Mouse (Mus musculus) WW6 (cell line): Measurements from ENCODE around the gene Bend5.
A peak's percentile ranks its signal among the peaks of the same experiment; 100 is the strongest.

Source experiments
- DNase-seq: peaks from one replicate; pipeline ENCODE4 v3.0.0-alpha.2; 2013; ENCODE audit warnings: low read depth, low spot score

Bend5 gene

DNA sequence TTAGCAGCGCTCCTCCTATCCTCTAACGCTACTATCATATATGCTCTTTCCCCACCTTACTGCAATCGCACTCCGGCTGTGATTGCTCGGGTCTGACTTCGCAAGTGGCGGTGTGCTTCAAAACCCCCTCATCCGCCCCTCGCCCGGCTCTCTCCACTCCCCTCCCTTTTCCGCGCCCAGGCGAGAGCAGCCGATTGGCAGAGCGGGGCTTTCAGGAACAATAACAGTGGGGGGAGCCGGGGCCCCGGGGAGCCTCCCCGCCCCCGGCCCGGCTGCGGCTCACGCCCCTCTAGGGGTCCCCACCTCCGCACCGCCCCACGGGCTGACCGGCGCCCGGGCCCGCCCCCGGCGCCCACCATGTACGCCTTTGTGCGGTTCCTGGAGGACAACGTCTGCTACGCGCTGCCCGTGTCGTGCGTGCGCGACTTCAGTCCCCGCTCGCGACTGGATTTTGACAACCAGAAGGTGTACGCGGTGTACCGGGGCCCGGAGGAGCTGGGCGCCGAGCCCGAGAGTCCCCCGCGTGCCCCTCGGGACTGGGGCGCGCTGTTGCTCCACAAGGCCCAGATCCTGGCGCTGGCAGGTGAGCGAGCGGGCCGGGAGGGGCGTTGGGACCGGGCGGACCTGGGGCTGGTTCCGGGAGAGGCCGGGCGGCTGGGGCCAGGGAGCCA lies at the start of gene Bend5:
Gene Bend5, plus strand, starts transcription at position 189 of the 671 bp plus-strand sequence.
- DNase-seq = peak; percentile 31

DNA sequence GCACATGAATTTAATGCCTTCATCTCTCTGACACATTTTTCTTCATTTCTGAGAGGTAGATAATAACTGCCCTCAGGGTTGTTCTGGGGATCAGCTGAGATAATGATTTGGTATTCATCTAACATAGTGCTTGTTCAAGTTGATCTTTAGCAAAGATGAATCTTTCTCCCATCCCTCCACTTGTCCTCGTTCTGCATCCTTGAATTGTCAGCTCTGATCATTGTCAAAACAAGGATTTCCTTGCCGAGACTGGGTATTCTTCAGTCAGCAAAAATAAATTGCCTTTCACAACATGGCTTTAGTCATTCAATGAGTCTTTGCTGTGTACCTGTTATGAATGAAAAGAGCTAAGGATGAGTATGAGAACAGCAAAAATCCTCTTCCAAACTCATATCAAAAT lies 47.0 kb upstream of the Bend5 start:
- no peak for DNase-seq

DNA sequence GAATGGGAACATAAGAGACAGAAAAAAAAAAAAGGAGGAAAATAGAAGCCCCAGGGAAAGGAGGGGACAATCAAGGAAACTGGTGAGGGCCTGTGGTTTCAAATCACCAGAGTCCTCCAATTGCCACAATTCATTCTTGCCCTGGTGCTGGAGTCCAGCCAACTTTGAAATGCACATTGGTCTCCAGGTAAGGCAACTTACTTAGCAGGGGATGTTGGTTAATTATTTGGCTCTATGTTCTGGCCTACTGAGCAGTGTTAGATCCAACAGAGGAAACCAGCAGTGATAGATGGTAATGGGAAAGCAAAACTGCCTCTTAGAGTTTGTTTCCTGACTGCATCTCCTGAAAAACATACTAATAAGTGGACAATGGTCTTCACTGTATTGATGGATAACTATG lies 37.6 kb upstream of the Bend5 start:
- DNase-seq = no peak

DNA sequence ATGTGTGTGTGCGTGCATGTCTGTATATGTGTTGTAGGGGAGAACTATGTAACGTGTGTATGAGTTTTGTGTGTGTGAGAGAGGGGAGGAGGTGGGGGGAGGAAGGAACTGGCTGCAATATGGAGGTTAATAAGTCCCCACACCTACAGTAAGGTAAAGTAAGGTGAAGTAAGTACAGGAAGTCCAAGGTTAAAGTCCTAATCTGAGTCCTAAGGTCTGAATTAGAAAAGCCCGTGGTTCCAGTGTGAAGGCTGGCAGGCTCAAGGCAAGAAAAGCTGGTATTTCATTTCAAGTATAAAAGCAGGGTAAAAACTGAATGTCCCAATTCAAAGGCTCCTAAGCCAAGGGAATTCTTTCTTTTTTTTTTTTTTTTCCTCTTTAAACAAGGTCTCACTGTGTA lies 36.7 kb upstream of the Bend5 start:
- no peak for DNase-seq

DNA sequence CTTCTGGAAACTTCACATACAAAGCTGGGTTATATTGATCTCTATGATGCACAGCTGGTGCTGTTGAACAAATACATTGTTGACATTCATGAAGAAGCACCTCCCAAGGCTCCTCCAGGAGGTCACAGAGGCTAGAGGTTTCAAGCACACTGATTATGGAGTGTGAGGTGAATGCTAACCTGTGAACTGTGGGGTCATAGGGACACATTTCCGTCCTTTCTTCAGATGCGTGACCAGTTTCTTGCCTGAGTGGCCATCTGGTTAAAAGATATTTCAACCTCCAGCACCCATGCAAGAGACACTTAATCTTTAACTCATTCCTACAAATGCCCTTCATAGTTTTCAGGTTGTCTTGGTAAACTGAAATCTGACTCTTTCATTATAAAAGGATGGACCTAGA lies 31.7 kb upstream of the Bend5 start:
- no peak for DNase-seq

DNA sequence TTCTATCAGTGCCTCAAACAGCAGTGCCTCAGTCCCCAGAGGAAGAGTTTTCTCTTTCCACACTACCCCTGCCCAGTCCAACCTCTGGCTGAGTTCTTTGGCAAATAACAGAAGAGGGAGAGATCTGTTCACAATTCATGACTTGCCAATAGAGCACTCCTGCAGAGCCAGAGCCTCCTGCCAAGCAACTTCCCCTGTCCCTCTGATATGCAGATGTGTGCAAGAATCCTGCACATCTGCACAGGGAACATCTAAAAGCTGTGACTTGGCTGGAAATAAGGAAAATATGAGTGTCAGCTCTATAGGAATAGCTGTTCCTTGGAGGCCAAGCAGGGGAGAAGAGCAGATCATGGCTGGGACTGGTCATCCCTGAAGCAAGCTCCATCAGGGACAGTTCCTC lies 24.1 kb upstream of the Bend5 start:
- DNase-seq = no peak

DNA sequence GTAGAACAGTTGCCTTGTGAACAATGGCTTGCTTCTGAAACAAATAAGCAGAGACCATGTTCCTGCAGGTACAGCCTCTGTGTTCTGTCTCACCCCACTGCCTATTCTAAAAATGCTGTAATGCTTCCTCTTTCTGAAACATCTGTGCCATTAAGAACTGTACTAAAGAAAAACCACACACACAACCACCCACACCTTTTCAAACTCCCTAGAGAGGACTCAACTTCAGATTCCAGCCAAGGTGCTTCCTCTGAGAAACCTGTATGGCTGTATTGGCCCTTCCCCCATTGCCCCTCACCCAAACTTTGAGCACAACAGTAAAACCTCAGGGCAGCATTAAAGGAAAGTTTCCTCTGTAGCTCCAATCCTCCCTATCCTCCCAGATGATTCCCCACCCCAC lies 15.0 kb upstream of the Bend5 start:
- DNase-seq = no peak

DNA sequence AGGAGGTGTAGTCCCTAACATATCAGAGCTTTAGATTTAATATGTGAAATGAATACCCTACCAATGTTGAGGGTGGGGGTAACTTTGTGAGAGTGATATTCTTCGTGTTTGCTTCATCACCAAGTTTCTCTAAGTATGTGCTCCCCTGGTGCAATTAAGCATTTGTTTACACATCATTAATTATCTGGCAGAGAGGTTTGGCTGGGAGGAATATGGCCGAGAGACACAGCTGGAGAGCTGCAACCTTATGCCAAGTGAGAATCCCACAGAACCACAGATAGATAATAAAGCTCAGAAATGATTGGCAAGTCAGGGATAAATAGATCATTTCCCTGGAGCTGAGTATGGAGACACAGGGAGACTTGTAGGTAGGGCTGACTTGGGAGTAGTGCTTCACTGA lies 14.1 kb upstream of the Bend5 start:
- DNase-seq = no peak

DNA sequence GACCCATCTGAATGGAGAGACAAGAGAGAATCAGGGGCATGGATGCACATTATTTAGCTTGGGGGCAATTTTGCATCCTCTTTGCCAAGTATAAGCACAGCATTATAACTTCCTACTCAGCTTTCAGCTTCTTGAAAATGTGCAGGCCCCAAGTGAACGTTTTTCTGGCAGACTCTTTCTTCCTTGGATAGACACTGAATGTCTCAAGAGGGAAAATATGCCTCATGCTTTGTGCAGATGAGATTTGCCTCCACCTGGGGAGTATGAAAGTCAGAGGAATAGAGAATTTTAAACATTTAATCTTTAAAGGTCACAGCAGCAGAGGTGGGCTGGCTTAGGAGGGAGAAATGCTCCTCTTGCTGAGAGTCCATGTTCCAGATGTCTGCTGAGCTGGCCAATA lies 11.6 kb upstream of the Bend5 start:
- no peak for DNase-seq

DNA sequence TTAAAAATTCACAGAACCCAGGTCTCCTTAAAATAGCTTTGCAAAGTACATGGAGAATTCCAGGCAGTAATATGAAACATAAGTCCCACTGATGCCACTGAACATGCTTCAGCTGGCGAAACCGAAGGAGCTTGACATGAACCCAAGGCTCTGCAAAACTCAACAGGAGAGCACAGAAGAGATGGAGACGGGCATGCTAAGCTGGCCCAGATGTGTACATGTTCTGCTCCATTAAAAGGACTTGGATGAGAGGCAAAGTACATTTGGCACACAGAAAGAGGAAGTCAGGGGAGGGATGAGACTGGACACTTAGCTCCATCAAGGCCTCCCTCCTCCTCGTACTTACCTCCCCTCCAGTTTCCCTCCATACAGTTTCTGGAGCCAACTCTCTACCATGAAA lies 4.1 kb upstream of the Bend5 start:
- DNase-seq = no peak

DNA sequence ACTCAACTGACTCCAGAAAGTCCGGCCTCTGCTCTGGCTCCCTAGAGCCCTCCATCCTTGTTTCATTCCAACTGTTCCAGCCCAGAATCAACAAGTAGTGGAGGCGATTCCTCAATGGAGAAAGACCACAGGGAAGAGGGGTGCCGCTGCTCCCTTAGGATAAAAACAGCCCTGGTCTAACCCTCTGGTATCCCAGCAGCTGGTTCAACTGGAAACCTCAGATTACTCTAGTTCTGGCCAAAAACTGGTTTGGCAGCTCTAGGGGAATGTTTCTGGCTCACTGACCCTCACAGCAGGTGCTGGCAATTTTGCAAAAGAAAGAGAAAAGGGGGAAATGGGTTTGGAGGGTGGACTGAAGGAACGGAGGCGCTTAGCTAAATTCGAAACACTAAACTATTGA lies 407 bp upstream of the Bend5 start:
- DNase-seq = no peak

DNA sequence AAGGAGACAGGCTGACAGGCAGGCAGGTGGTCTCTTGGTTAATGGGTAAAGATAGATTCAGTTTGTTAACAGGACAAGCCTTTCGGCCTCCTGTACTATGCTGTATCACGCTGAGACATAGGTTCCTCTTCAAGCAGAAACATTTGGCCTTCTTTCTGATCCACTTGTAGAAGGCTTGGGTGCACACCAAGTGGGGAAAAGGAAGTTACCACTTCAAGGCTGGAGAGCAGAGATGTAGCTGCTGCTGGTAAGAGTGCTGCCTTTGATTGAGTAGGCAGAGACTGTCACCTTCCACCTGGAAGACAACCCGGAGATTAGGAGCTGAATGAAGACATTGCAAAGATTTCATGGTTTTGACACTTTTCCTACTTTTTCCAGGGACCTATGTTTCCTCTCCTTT lies 1.3 kb downstream of the Bend5 start:
- no peak for DNase-seq

DNA sequence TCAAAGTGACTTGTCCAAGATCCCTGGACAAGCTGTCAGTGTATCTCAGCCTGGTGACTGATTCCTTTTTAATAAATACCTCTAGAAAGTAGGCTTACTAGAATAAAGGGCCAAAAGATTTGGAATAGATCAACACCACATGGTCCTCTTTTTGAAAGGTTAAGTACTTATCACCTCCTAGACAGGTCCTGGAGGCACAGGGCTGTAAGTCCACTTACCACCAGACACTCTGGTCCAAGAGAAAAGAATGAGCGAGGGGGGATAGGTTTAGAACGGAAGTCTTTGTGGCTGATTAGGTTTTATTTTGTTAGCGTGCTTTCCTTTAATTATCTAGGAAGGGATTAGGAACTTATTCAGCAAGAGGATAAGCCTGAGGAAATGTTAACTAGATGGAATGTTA lies 1.7 kb downstream of the Bend5 start:
- no peak for DNase-seq

DNA sequence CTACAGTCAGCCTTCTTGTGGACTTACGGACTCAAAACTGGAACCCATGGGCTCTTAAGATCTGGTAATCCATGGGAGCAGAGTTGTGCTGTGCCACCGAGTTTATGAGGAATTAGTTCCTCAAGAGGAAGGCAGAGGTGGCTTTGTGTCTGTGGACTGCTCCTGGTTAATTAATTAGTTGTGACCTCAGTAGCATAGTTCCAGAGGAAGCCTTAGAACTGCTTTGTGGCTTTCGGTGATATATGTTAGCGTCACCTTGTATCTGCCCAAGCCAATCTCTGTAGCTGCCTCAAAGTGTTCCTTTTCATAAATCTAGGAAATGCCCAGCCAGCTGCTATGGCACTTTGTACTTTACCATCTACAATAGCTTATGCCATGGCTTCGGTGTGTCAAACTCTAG lies 2.9 kb downstream of the Bend5 start:
- no peak for DNase-seq

DNA sequence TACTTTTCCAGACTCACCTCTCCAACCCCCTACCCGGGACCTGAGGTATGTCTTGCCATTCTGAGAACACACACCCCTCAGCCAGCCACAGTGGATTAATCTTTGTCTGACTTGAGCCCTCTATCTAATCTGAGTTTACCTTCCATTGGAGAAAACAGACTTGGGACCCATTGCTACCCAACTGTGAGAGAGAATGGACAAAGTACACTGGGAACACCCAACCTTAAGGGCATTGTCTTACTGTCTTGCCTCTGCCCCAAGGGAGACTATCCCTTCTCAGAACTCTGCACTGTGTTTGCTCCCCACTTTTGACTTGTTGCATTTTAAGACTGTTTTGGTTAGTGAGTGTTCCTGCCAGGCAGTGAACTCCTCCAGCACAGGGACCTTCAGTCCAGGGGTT lies 4.7 kb downstream of the Bend5 start:
- DNase-seq = no peak

DNA sequence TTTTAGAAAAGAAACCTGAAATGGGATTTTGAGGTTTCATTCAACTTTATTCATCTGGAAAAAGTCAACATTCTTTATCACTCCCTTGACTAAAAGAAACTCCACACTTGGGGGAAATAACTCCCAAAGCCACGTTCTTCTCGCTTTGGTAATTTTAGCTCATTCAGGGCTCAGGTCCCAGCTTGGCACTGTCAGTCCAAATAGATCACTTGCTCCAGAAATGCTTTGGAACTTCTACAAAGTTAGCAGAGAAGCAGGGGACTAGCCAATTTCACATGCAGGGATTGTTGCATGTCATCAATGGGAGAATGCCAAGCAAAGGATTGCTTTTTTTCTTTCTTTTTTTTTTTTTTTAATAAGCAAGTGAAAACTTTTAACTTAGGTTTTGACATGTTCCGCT lies 5.2 kb downstream of the Bend5 start:
- no peak for DNase-seq

DNA sequence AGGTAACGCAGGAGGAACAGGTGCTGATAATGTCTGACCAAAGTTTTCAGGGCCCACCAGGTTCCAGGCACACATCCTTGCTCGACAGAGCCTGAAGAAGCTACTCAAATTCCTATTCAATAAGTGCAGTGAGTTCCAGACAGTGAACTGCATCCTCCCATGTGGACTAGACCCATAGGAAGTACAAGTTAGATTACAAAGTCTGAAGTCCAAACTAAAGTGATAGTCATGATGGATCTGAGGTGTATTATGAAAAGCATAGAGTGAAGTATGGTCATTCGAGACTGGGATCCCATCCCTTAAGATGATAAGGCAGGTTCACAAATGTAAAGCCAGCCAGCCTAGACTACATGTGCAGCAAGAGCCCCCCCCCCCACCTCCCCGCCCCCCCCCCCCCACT lies 6.1 kb downstream of the Bend5 start:
- no peak for DNase-seq

DNA sequence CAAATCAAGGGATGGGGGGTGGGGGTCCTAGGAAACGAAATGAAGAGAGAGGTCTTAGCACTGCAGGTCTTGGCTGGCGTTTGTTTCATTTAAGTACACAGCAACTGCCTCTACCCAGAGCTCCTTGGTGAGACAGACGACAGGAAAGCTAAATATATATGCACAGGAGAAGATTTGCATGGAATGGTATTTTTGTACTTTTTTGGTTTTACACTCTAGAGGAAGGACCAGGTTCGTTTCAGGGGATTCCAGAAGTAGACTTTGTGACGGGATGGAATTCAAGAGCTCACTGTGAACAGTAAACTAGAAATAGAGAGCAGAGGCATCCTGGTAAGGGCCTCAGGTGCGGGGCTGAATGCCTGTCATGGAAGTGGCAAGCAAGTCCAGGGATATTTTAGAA lies 7.0 kb downstream of the Bend5 start:
- DNase-seq = no peak

DNA sequence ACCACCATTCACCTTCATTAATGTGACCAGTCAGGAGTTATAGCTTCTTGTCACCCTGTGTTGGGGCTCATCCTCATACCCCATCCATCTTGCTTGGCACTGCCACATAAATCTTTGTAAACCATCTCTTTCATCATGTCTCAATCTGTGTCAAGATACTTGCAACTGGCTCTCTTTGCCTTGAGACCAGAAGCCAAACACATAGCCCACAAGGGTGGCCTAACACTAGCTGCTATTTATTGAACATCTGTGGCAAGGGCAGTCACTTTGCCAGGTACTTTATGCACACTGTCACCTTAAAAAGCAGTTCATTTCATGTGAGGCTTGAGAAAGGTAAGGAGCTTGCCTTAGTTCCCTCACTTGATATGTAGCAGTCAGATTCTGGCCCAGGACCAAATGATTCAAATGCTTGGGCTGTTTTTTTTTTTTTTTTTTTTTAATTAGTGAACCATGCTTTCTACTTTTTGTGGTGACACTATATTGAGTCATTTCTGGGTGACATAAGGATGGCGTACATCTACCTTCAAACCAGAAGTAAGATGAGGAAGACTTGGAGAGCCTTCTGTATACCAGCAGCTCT lies 9.7 kb downstream of the Bend5 start:
- no peak for DNase-seq

DNA sequence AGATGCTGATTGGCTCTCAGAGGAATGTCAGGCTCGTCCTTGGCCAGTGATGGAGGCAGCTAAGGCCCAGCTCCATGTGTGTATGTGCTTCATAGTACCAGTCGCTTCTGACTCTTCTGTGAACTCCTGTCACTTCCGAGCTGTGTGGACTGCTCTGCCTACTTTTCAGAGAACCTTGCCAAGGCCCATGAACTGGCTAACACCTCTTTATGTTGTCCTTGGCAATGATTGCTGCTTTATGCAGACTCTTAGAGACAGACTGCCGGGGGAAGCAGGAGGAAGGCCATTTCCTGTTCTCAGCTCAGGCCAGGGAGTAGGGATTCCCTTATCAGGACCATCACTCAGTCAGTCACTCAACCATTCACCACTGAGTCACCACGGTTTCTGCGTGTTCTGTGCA lies 10.4 kb downstream of the Bend5 start:
- no peak for DNase-seq

DNA sequence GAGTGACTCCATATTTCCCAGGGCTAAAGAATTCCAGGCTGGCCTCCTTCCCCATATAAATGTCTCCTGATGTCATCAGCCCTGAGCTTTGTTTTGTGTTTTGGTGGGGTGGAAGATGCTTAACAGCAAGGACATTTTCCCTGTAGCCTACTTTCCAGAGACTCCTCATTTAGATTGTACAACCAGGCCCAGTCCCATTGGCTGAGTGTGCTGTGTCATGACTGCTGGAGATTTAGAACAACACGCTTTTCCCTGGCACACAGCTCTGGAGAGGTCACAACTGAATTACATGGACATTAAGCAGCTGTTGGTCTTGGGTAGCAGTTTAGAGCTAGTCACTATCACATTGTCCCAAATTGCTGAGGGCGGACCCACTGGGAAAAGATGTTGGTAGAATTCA lies 16.4 kb downstream of the Bend5 start:
- DNase-seq = no peak

DNA sequence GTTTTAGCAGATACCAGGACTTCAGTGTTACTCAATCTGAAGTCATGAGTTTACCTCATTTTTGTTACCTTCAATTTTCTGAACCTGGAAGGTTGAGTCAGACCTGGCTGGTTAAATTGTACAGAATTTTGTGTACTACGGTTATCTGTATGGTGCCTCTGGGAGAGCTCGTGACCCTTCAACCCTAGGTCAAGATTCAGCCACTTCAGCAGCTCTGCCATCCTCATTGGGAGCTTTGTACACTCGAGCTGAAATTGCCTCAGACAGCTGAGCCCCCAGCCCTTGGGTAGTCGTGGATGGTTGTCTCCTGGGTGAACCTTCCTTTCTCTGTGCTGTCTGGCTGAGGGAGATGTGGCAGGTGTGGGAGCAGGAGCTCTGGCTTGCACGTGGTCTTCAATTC lies 17.2 kb downstream of the Bend5 start:
- DNase-seq = no peak

DNA sequence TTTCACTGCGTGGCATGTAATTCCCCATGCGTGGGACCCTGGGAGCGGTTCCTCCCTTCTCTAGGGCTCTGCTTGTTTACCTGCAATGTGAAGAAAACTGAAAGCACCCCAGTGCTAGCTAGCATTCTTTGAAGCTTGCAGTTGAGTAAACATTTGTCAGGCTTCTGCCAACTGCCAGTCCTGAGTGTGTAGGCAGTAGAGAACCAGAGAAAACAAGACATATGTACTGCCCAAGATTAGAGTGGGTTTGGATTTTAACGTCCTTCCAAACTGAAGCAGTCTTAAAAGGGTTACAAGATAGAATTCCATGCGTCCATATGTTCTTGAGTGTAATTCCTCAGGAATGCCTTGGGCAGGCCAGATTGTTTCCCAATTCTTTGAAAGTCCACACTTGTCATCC lies 17.6 kb downstream of the Bend5 start:
- no peak for DNase-seq

DNA sequence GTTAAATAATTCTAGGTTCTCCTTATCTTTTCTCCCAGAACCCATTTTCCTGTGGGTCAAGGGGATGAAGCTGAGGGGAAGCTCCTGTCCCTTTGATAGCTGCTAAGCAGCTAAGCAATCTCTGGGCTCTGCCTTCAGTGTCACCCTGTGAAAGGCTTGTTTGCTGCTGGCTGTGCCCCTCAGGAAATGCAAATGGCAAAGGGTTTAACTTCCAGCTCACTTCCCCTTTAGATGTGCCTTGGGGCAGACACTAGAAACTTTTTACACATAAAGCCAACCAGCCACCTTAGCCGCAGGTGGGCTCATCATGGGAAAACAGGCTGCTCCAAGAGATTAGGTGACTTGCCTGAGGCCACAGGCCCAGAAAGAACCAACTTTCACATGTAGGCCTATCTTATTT lies 26.9 kb downstream of the Bend5 start:
- DNase-seq = no peak
